Mouse (Mus musculus): ENCODE results near the gene Numb. TPM values are rescaled to one million over a fixed set of nuclear protein-coding genes. Genes with fewer than 3 reads are reported as not detected.

Numb gene
- total RNA-seq, 2 experiments from 2014 or later = 37.2 to 38.0 TPM

DNA sequence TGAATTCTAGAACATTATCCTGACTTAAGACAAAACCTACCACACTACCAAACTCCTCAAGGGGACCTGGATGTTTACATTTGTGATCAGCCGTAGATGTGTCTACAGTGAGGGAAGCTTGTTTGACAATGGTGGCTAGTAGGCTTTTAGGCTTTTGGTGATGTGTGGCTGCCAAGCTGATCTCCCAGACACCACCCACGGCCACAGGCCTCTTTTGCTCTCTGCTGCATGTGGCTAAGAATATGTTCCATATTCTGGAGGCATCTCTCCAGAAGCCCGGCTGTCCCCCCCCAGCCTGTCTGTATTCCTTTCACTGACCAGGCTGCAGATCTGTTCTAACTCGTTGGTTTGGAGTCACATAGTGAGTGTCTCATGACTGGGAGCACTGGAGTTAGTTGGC is 131.0 kb downstream of the Numb start:
- DNase-seq = no peak
- intact Hi-C loops (cut with DNase I) = no loop called here

GRCm38 (mm10) chr12:83789781-83790140 is 132.0 kb downstream of the Numb start:
- intact Hi-C loops (cut with DNase I) = no loop called here
- DNase-seq = no peak

GRCm38 (mm10) chr12:83789051-83789780 is 132.5 kb downstream of the Numb start:
- no peak for DNase-seq
- intact Hi-C loops (cut with DNase I) = no loop called here

GRCm38 (mm10) chr12:83785305-83785704 is 136.4 kb downstream of the Numb start:
- intact Hi-C loops (cut with DNase I) = no loop called here
- no peak for DNase-seq

DNA sequence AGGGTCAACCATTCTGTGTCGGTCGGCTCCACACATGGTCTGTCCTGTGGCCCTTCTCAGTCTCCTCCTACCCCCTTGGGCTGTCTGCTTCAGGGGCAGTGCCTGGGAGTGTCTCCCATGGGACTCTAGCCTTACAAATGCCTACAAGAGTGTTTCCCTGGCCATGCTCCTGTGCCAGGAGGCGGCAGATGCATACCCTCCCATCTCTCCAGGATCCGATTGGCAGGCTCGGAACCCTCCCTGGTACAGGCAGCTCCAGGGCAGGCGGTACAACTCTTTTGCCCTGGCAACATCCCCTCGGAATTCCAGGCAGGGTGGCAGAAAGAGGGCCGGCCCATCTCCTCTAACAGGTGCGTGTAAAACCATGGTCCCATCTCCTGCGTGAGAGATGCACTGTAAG is 139.1 kb downstream of the Numb start:
- intact Hi-C loops (cut with DNase I) = no loop called here
- no peak for DNase-seq

- intact Hi-C loops (cut with DNase I) = no loop called here
- no peak for DNase-seq
Measured at GRCm38 (mm10) chr12:83781640-83782278, 140.0 kb downstream of the Numb start.

- DNase-seq = no peak
- intact Hi-C loops (cut with DNase I) = no loop called here
Measured at GRCm38 (mm10) chr12:83781204-83781603, 140.5 kb downstream of the Numb start.

GRCm38 (mm10) chr12:83780181-83780580 is 141.6 kb downstream of the Numb start:
- peak; percentile 45 to 53 for DNase-seq
- intact Hi-C loops (cut with DNase I) = no loop called here

- intact Hi-C loops (cut with DNase I) = no loop called here
- no peak for DNase-seq
Measured at GRCm38 (mm10) chr12:83776766-83777165, 145.0 kb downstream of the Numb start.

GRCm38 (mm10) chr12:83775621-83776020 is 146.1 kb downstream of the Numb start:
- DNase-seq = no peak
- intact Hi-C loops (cut with DNase I) = no loop called here

- intact Hi-C loops (cut with DNase I) = loop anchor here (1.0 kb wide), 1 partner anchor 57 kb away; no protein-coding TSS in a partner anchor
- DNase-seq = peak; percentile 61 to 75
Measured at GRCm38 (mm10) chr12:83770418-83771256, 151.1 kb downstream of the Numb start.

GRCm38 (mm10) chr12:83768235-83768899 is 153.4 kb downstream of the Numb start:
- intact Hi-C loops (cut with DNase I) = loop anchor here (5.0 kb wide), 1 partner anchor 36 kb away; no protein-coding TSS in a partner anchor

DNA sequence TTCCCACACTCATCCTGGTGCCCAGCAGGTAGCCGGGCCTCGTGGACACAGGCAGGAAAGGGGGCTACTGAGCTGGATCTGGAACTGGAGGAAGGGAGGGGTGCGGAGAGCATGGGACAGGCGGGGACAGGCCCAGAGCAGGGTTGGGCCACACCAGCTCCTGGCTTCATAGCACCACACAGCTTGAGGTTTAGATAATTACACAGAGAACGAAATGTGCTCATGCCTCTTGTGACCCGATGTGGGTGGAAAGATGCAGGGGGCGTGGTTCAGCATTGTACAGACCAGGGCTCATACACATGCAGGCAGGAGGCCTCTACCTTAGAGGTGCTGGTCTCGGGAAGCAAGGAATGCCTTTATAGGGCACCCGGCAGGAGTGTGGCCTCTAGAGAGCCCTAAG is 153.9 kb downstream of the Numb start:
- peak in 1 of 2 experiments; percentile 23 for DNase-seq
- intact Hi-C loops (cut with DNase I) = loop anchor here (5.0 kb wide), 1 partner anchor 36 kb away; no protein-coding TSS in a partner anchor

More at GRCm38 (mm10) chr12:83768235-83768899, 153.4 kb downstream of the Numb start:
- no peak for DNase-seq

GRCm38 (mm10) chr12:83765965-83766603 is 155.7 kb downstream of the Numb start:
- DNase-seq = no peak
- intact Hi-C loops (cut with DNase I) = loop anchor here (5.0 kb wide), 1 partner anchor 34 kb away; no protein-coding TSS in a partner anchor

DNA sequence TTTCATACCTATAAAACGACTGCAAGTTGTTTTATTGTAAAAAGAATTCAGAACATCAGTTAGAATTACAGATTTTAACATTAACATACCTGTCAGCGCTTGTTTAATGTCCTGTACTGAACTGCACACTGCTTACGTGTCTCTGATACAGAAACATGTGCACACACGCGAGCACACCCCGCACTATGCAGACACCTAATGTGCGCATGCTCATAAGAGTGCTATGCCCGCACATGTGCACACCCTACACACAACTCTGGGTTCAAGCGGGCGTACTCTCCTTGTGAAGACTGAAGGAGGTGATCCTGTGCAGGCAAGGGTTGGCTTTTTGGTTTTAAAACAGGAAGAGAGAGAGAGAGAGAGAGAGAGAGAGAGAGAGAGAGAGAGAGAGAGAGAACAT is 157.2 kb downstream of the Numb start:
- no peak for DNase-seq
- intact Hi-C loops (cut with DNase I) = no loop called here

DNA sequence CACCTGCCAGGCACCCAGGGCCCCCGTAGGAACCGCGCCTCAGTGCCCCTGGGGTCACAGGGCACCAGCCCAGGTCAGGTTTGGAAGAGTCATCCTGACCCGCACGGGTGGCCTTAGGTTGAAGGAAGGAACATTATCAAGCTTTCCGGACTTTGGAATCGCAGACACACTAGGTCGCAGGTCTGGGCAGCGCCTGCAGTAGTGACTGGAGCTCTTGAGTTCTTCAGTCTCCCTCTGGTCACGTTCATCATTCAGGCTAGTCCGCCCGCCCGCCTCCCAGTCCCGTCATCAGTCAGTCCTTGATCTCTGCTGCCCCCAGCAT is 157.7 kb downstream of the Numb start:
- DNase-seq = no peak
- intact Hi-C loops (cut with DNase I) = no loop called here

DNA sequence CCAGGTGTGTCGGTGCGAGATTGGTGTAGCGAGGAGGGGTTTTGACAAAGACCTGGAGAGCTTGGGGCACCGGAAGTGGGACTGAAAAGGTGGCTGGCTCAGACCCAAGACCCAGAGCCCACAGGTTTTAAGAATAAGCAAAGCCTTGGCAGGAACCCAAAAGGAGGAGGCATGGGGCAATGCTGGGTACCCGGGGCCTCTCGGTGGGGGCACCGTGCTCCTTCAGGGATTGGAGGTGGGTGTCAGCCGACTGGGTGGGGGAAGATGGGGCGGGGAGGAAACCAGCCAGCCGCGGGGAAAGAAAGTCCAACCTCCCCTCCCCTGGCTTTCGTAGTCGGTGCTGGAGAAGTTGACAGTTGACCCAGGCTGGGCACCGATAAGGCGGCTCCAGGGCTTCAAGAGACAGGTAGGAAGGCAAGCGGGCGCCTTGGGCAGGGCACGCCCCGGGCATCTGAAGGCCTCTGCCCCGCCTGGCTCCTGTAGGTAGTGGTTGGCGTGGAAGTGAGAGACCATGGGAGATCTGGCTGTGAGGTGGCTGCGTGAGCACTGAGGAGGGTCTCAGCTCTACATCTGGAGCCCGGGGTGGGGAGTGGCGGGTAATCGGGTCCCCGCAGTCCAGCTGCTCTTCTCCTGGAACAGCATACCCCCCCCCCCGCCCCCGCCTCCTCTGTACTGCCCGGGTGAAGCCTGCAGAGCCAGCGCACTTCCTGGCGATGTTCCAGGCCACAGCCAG is 158.3 kb downstream of the Numb start, which contains the start of gene Papln:
Gene Papln (plus strand): TSS at position 324 of the 733 bp plus-strand sequence.
- peak; percentile 48 to 52 for DNase-seq
- intact Hi-C loops (cut with DNase I) = no loop called here

GRCm38 (mm10) chr12:83762706-83763105 is 159.0 kb downstream of the Numb start:
- no peak for DNase-seq
- intact Hi-C loops (cut with DNase I) = no loop called here

- intact Hi-C loops (cut with DNase I) = no loop called here
- no peak for DNase-seq
Measured at GRCm38 (mm10) chr12:83760201-83760600, 161.5 kb downstream of the Numb start.
